Mouse (Mus musculus): ENCODE data around the gene Nktr. TPM values are rescaled to one million over a fixed set of nuclear protein-coding genes. Genes with fewer than 3 reads are reported as not detected.
A peak's percentile ranks its signal among the peaks of the same experiment; 100 is the strongest.

Nktr gene
- total and polyA plus RNA-seq, 3 experiments: 32.4 to 70.7 (median 34.3) TPM

GRCm38 (mm10) chr9:121786359-121786758 is 67.4 kb downstream of the Nktr start:
- Histone ChIP-seq H3K27me3 (ENCODE audit: control insufficient read depth in 1 of 2, insufficient read depth in 2 of 2, low read length in 2 of 2) (no peaks in the 10 kb centered on the region), H3K27ac (ENCODE audit: control insufficient read depth, low read depth, low read length) (no peak overlapping the region), H3K9ac (ENCODE audit: control insufficient read depth, low read depth, low read length, poor library complexity, severe bottlenecking) (no peak overlapping the region), H3K4me1 (ENCODE audit: control insufficient read depth in 1 of 2, insufficient read depth in 2 of 2, low read length in 2 of 2) (no peaks in the 10 kb centered on the region), H3K79me2 (ENCODE audit: control insufficient read depth, insufficient read depth, low read length, poor library complexity) (no peaks in the 10 kb centered on the region), H3K36me3 (ENCODE audit: control insufficient read depth in 1 of 2, insufficient read depth in 2 of 2, low read length in 2 of 2) (no peaks in the 10 kb centered on the region), H3K4me3 (ENCODE audit: control insufficient read depth in 1 of 2, insufficient read depth in 1 of 2, low read depth in 2 of 2, low read length in 2 of 2) (no peak overlapping the region), H3K9me3 (replicated peaks; ENCODE audit: insufficient read depth, low read length) (no peaks in the 10 kb centered on the region)
- DNase-seq (ENCODE audit: low read depth, low spot score): no peak
- TF ChIP-seq SMC3 (IDR thresholded peaks at IDR 0.05; ENCODE audit: low read depth, low read length): no peak
- TF ChIP-seq CTCF (IDR thresholded peaks at IDR 0.05 in 2 of 3, conservative IDR thresholded peaks at IDR 0.05 in 1 of 3; ENCODE audit: control insufficient read depth in 1 of 3, insufficient read depth in 1 of 3, low read depth in 2 of 3, low read length in 3 of 3, poor library complexity in 1 of 3, severe bottlenecking in 1 of 3): no peak
- no peak for TF ChIP-seq ELF1 (IDR thresholded peaks at IDR 0.05; ENCODE audit: low read depth, low read length)
- TF ChIP-seq TBP (IDR thresholded peaks at IDR 0.05; ENCODE audit: low read depth, low read length): no peak
- no peak for TF ChIP-seq MEF2A (IDR thresholded peaks at IDR 0.05; ENCODE audit: extremely low read depth, insufficient replicate concordance, low read depth, low read length, poor library complexity, severe bottlenecking)
- TF ChIP-seq POLR2AphosphoS2 (IDR thresholded peaks at IDR 0.05; ENCODE audit: low read length): no peak
- TF ChIP-seq POLR2AphosphoS5 (IDR thresholded peaks at IDR 0.05; ENCODE audit: borderline replicate concordance, low read depth, low read length): no peak
- TF ChIP-seq NELFE (IDR thresholded peaks at IDR 0.05; ENCODE audit: low read depth, low read length): no peak
- no peak for TF ChIP-seq RCOR1 (IDR thresholded peaks at IDR 0.05; ENCODE audit: low read depth, low read length)
- TF ChIP-seq TCF12 (IDR thresholded peaks at IDR 0.05; ENCODE audit: low read depth, low read length): no peak
- TF ChIP-seq POLR2A (IDR thresholded peaks at IDR 0.05; ENCODE audit: control insufficient read depth in 1 of 2, insufficient read depth in 1 of 2, low read depth in 1 of 2, low read length in 2 of 2, poor library complexity in 1 of 2): no peak
- TF ChIP-seq MAFK (IDR thresholded peaks at IDR 0.05; ENCODE audit: borderline replicate concordance, low read depth, low read length): no peak
- TF ChIP-seq GATA1 (IDR thresholded peaks at IDR 0.05; ENCODE audit: low read depth, low read length): no peak

GRCm38 (mm10) chr9:121791206-121791605 is 72.2 kb downstream of the Nktr start:
- Histone ChIP-seq H3K27ac (ENCODE audit: control insufficient read depth, low read depth, low read length) (no peak overlapping the region), H3K9ac (ENCODE audit: control insufficient read depth, low read depth, low read length, poor library complexity, severe bottlenecking) (no peak overlapping the region), H3K9me3 (replicated peaks; ENCODE audit: insufficient read depth, low read length) (no peaks in the 10 kb centered on the region), H3K4me3 (ENCODE audit: control insufficient read depth in 1 of 2, insufficient read depth in 1 of 2, low read depth in 2 of 2, low read length in 2 of 2) (no peak overlapping the region), H3K27me3 (ENCODE audit: control insufficient read depth in 1 of 2, insufficient read depth in 2 of 2, low read length in 2 of 2) (no peaks in the 10 kb centered on the region), H3K36me3 (ENCODE audit: control insufficient read depth in 1 of 2, insufficient read depth in 2 of 2, low read length in 2 of 2) (no peaks in the 10 kb centered on the region), H3K4me1 (ENCODE audit: control insufficient read depth in 1 of 2, insufficient read depth in 2 of 2, low read length in 2 of 2) (no peaks in the 10 kb centered on the region), H3K79me2 (ENCODE audit: control insufficient read depth, insufficient read depth, low read length, poor library complexity) (no peaks in the 10 kb centered on the region)
- peak; percentile 36 for DNase-seq (ENCODE audit: low read depth, low spot score)
- TF ChIP-seq UBTF (IDR thresholded peaks at IDR 0.05; ENCODE audit: borderline replicate concordance, insufficient read depth, low read depth, low read length): no peak

- Histone ChIP-seq H3K4me3 (ENCODE audit: control insufficient read depth in 1 of 2, insufficient read depth in 1 of 2, low read depth in 2 of 2, low read length in 2 of 2) (no peak within 1 kb of the TSS), H3K79me2 (ENCODE audit: control insufficient read depth, insufficient read depth, low read length, poor library complexity) (no peaks in the 10 kb centered on the region), H3K36me3 (ENCODE audit: control insufficient read depth in 1 of 2, insufficient read depth in 2 of 2, low read length in 2 of 2) (no peaks in the 10 kb centered on the region), H3K27ac (ENCODE audit: control insufficient read depth, low read depth, low read length) (no peak within 1 kb of the TSS), H3K9ac (ENCODE audit: control insufficient read depth, low read depth, low read length, poor library complexity, severe bottlenecking) (no peak within 1 kb of the TSS), H3K9me3 (replicated peaks; ENCODE audit: insufficient read depth, low read length) (no peaks in the 10 kb centered on the region), H3K4me1 (ENCODE audit: control insufficient read depth in 1 of 2, insufficient read depth in 2 of 2, low read length in 2 of 2) (no peaks in the 10 kb centered on the region), H3K27me3 (ENCODE audit: control insufficient read depth in 1 of 2, insufficient read depth in 2 of 2, low read length in 2 of 2) (no peaks in the 10 kb centered on the region)
- DNase-seq (ENCODE audit: low read depth, low spot score): no peak
- TF ChIP-seq EP300 (IDR thresholded peaks at IDR 0.05; ENCODE audit: low read depth in 1 of 2, low read length in 2 of 2): no peak
- TF ChIP-seq MAX (IDR thresholded peaks at IDR 0.05; ENCODE audit: low read length): no peak
- TF ChIP-seq CHD2 (IDR thresholded peaks at IDR 0.05; ENCODE audit: low read length): no peak
- TF ChIP-seq TBP (IDR thresholded peaks at IDR 0.05; ENCODE audit: low read depth, low read length): no peak
- no peak for TF ChIP-seq UBTF (IDR thresholded peaks at IDR 0.05; ENCODE audit: borderline replicate concordance, insufficient read depth, low read depth, low read length)
- TF ChIP-seq GATA1 (IDR thresholded peaks at IDR 0.05; ENCODE audit: low read depth, low read length): no peak
- TF ChIP-seq RAD21 (IDR thresholded peaks at IDR 0.05; ENCODE audit: low read depth, low read length): no peak
- no peak for TF ChIP-seq E2F4 (IDR thresholded peaks at IDR 0.05; ENCODE audit: borderline replicate concordance, low read depth, low read length)
- no peak for TF ChIP-seq MXI1 (IDR thresholded peaks at IDR 0.05; ENCODE audit: low read depth, low read length)
- TF ChIP-seq ETS1 (IDR thresholded peaks at IDR 0.05; ENCODE audit: low read depth, low read length): no peak
These were observed 73.0 kb downstream of the Nktr start, which contains the start of gene Hhatl for GRCm38 (mm10) chr9:121791757-121792521. Gene Hhatl, minus strand, starts transcription at chr9:121792507.

All from MEL (cell line).